Comparison of ENCODE assay signal across 8 mouse cellular contexts in the genomic region with DNA sequence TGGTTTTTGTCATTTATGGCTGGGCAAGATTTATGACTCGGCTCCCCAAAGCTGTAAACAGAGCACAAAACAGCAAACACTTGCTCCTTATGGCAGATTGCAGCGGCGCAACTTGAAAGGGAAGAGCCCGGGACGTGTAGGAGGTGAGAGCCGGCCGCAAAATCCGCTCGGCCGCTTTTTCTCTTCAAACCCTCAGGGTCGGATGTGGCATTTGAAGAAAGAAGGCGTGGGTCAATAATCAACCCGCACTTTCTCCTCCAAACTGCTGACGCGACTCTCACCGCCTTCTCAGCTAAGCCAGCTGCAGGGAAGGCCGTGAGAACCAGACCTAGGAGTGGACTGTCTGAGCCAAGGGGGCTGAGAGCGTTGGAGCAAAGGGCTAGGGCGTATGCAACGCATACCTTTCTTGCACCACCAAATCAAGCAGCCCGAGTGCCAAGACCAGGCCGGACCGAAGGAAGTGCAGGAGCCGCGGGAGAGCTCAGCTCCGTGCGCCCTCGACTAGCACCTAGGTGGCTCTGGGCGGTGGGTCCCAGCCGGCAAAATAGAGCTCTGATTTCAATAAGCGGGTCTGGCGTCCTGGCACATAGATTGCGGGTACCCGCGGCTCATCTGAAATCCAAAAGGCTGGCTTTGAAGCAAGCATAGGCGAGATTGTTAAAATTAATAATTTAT. TPM values are rescaled to one million over a fixed set of nuclear protein-coding genes. Genes with fewer than 3 reads are reported as not detected.
DNase-seq lines count a peak whose midpoint lies in the region; ATAC-seq lines count a peak whose summit lies in the region.

5730596B20Rik (plus strand) TSS at position 438 of the 675 bp plus-strand sequence.

- peak within 1 kb of the TSS; percentile 97 for H3K27ac ChIP-seq in intestine, embryonic 14.5 days (ENCODE audit: low read depth)
- H3K27ac ChIP-seq in liver, embryonic 12.5 days = peak within 1 kb of the TSS; percentile 77; the same call in 1 of the 2 replicates

- WGBS in intestine, embryonic 14.5 days = 1% methylated on average over 36 of the region's 36 CpGs
- 2% methylated on average over 36 of the region's 36 CpGs for WGBS in liver, embryonic 12.5 days (ENCODE audit: insufficient replicate concordance)

- H3K27me3 ChIP-seq in intestine, embryonic 14.5 days (replicated peaks; ENCODE audit: control insufficient read depth, insufficient read depth, low read length) = no peaks in the 10 kb centered on the region
- H3K27me3 ChIP-seq in liver, embryonic 12.5 days (replicated peaks) = peaks cover 98% of the 10 kb centered on the region

- peak within 1 kb of the TSS; percentile 85 for H3K9ac ChIP-seq in intestine, embryonic 14.5 days (ENCODE audit: low read length)
- H3K9ac ChIP-seq in liver, embryonic 12.5 days = peak within 1 kb of the TSS; percentile 61

- no peaks in the 10 kb centered on the region for H3K9me3 ChIP-seq in intestine, embryonic 14.5 days (ENCODE audit: control insufficient read depth, low read length)
- H3K9me3 ChIP-seq in liver, embryonic 12.5 days (replicated peaks) = no peaks in the 10 kb centered on the region

- DNase-seq in adrenal gland, adult (ENCODE audit: inconsistent age in 2 of 2, low spot score in 1 of 2) = peak; percentile 26 to 71
- no peak for DNase-seq in adrenal gland, postnatal 36 days
- DNase-seq in NIH3T3 (ENCODE audit: low read depth) = peak; percentile 84
- peak; percentile 84 for DNase-seq in intestine, embryonic 14.5 days (ENCODE audit: low spot score)
- DNase-seq in retina, postnatal 1 day = no peak
- DNase-seq in ovary, postnatal 10 days (ENCODE audit: low spot score) = no peak
- no peak for DNase-seq in thymus, adult 18-20 months

- peaks cover 26% of the 10 kb centered on the region for H3K4me1 ChIP-seq in intestine, embryonic 14.5 days (replicated peaks; ENCODE audit: control insufficient read depth, insufficient read depth, low read length)
- peaks cover 7% of the 10 kb centered on the region; the same call in 1 of the 2 replicates for H3K4me1 ChIP-seq in liver, embryonic 12.5 days

- no peak for ATAC-seq in intestine, embryonic 14.5 days (replicated peaks; ENCODE audit: low FRiP score, low TSS enrichment, low read depth)
- no peak for ATAC-seq in liver, embryonic 12.5 days

- peak within 1 kb of the TSS; percentile 61 for H3K4me3 ChIP-seq in intestine, embryonic 14.5 days (ENCODE audit: low read depth, low read length)
- peak within 1 kb of the TSS; percentile 50 for H3K4me3 ChIP-seq in liver, embryonic 12.5 days

- H3K36me3 ChIP-seq in intestine, embryonic 14.5 days (ENCODE audit: control insufficient read depth, insufficient read depth, low read length) = 0 out of 2 replicates have a peak, but pooled peaks cover 9% of the 10 kb centered on the region
- no peaks in the 10 kb centered on the region for H3K36me3 ChIP-seq in liver, embryonic 12.5 days

- peak within 1 kb of the TSS; percentile 70 for H3K4me2 ChIP-seq in intestine, embryonic 14.5 days (ENCODE audit: low read length)
- peak within 1 kb of the TSS; percentile 49 for H3K4me2 ChIP-seq in liver, embryonic 12.5 days

RNA-seq across cellular contexts. Expression of gene 5730596B20Rik, which starts in this region (rescaled TPM):
- under 1 TPM; 0.10 to 0.40 TPM for total RNA-seq in adrenal gland, postnatal 36 days (2021)
- 2.5 and 2.8 TPM in 2 replicates for polyA plus RNA-seq in intestine, embryonic 14.5 days (2014; fragmentation: Nextera tagmentation; extraction: Ambion mirVana)
- polyA plus RNA-seq in liver, embryonic 12.5 days (2016; fragmentation: Nextera tagmentation; extraction: Ambion mirVana) = 0.29 TPM in 2 replicates

Comparison
In these comparisons a context has a peak if more than half of its experiments do, and no peak if none do; other contexts are left out.
1. DNase-seq: peak in adrenal gland, adult (2 of 2), NIH3T3 (single experiment) and intestine, embryonic 14.5 days (single experiment); none in adrenal gland, postnatal 36 days (0 of 2), retina, postnatal 1 day (single experiment), ovary, postnatal 10 days (single experiment) and thymus, adult 18-20 months (0 of 2).